Mouse (Mus musculus): ENCODE measurements around the gene Sh3pxd2a.
"Not testable (repeated sequence)": the region's sequence is repeated elsewhere in the genome, so short reads cannot be mapped to it uniquely, and the experiment has no call there.

The Sh3pxd2a gene

DNA sequence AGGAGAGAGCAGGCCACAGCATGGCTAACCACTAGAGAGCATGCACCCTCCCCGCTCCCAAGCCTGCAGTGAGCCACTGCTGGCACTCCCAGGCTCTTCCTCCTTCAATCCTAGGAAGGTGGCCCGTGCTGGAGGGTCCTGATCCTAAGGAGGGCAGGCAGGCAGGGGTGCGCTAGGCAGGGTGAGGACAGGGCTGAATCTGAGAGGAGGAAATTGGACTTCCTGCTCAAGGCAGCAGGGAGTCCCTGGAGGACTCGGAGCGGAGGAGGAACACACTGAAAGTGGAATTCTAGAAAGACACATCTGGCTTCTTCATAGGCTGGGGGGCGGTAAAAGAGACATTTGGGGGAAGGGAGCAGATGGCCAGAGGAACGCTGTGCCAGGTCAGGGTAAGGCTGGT, 55.5 kb downstream of the Sh3pxd2a start:
- DNase-seq (ENCODE audit: low spot score in 2 of 2) = no peak

DNA sequence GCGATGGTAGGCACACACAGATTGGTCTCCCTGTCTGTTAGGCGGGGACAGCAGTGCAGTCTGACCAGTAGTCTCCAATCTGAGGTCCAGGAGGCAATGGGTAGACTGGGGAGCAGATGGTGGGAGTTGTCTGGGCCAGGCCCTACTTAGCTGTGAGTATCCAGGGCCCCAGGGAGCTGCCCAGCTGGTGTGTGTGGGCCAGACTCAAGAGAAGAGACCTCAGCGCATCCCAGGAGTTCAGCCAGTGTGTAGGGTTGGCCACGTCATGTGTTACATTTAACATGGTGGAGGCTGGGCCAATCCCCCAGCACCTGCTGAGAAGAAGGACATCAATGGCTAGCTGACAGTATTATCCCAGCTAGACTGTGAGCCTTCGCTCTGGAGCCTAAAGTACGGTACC, 56.9 kb downstream of the Sh3pxd2a start:
- no peak for DNase-seq (ENCODE audit: low spot score in 2 of 2)

DNA sequence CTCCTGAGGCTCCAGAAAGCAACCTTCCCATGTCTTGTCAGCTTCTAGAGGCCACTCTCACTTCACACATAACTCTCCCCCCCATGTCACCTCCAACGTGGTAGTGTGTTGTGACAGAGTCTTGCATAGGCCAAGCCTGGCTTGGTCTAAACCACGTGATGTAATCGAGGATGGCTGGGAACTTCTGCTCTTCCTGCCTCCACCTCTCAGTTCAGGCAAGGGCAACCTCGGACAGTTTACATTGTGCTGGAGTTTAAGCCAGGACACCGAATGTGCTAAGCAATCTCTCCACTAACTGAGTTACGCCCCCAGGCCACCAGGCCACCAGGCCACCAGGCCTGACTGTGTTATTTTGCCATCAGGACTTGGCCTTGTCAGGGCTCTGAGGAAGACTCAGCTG, 57.7 kb downstream of the Sh3pxd2a start:
- DNase-seq (ENCODE audit: low spot score in 2 of 2) = no peak

DNA sequence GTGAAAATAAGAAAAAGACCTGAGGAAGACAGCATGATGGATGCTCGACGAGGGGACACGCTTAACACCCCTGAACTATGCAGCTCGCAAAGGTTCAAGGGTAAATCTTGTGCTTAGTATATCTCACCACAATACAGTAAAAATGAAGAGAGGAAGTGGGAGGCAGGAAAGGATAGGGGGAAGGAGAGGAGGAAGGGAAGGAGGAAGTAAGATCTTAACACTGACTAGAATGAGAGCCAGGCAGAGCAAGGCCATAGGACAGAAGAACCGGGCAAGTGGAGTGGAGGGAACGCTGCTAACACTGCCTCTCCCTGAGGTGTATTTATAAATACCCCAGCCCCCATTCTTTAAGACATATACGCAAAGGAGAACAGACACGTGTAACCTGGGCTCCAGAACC, 58.7 kb downstream of the Sh3pxd2a start:
- no peak for DNase-seq (ENCODE audit: low spot score in 2 of 2)

DNA sequence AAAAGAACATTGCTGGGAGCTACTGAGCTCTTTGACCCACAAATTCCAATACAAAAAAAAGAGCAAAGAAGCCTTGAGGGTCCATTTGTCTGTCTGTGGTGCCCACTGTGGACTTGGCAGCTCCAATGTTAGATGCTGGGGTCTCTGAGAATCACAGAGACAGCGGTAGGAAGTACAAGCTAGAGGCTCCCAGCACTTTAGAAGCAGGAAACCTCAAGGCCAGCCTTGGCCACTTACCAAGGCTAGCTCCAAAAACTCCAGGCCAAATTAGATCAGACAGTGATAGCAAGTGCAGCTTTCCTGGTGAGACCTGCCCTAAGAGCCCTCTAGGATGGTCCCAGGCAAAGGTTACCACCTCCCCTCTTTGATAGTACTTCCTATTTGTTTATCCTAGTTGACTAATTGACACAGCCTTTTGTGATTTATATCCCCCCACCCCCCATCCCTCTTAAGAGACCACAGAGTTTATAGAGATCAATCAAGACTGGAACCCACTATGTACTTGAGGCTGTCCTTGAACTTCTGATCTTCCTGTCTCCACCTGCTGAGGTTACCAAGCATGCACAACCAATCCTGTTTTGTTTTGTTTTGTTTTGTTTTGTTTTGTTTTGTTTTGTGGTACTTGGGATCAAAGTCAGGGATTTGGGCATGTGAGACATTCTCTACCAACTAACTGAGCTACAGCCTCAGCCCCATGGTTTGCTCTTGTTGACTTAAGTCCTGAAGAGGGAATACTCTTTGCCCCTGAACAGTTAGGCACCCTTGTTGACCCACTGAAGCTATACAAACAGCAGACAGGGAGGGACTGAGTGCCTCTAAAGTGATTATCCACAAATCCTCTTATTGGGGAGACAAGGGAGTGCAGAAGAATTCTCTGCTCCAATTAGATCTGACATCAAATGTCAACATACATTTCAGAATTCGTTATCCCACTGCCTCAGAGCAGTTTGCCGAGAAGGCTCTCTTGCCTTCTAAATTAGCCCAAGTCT, 60.5 kb downstream of the Sh3pxd2a start:
- no peak for DNase-seq (ENCODE audit: low spot score in 2 of 2)

DNA sequence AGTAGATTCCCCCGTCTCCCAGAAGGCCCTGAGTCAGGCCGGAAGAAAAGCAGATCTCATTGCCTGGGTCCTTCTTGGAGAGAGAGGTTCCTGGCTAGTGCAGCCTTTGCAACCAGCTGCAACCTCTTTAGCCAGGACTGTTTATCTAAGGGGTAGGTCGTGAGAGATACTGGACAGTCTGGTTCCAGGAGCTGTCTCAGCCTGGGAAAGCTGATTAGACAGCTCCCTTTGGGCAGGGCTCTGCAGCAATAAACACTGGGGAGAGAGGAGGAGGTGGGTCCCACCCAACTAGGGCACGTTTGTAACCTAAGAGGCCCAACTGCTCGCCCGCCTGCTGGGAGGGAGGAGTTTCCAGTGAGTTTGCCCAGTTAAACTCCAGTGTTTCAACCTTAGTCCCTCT, 61.2 kb downstream of the Sh3pxd2a start:
- DNase-seq (ENCODE audit: low spot score in 2 of 2) = peak; percentile 41 to 79

DNA sequence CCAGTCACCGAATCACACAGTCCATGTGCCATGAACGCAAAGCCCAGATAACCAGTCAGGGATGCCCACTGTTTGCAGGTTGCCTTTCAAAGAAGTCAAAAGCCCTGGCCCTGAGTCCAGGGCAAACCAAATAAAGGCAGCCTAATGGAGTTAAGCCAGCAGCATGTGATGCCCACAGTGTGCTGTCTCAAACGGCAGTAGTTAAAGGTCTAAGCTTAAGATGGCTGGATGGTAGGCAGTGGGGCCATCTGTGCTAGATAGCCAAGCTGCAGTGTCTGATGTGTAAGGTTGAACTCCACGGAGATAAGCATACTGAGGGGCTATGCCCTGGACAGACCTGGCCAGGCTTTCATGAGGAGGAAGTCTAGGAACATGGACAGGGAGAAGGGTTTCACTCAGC, 61.7 kb downstream of the Sh3pxd2a start:
- DNase-seq (ENCODE audit: low spot score in 2 of 2) = no peak

DNA sequence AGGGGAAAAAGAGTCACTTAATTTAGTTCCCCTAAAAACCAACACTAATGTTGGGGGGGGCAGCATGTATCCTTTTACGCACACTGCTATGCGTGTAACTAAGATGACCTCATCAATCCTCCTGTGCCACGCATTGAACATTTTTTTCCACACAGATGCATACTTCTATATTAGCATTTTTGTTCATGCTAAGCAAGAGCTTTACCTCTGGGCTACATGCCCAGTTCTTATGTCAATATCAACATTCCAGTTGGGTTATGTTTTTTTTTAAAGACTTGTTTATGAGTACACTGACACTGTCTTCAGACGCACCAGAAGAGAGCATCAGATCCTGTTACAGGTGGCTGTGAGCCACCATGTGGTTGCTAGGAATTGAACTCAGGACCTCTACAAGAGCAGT, 64.5 kb downstream of the Sh3pxd2a start:
- DNase-seq (ENCODE audit: low spot score in 2 of 2) = no peak

DNA sequence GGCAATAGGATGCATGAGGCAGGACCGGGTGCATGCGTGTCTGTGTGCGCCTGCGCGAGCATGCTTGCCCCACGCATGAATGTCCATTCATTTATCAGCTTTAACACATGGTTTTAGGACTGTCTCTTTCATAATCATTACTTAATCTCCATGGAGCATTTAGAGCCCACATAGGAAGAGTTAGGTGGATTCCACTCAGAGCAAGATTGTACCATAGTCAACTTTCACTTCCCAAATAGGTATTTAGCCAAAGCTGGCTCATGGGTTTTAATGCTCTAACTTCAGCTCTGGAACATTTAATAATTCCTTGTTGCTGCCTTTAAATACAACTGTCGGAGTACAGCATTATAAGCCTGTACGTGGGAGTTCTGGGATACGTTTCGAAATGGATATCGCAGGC, 65.2 kb downstream of the Sh3pxd2a start:
- no peak for DNase-seq (ENCODE audit: low spot score in 2 of 2)

DNA sequence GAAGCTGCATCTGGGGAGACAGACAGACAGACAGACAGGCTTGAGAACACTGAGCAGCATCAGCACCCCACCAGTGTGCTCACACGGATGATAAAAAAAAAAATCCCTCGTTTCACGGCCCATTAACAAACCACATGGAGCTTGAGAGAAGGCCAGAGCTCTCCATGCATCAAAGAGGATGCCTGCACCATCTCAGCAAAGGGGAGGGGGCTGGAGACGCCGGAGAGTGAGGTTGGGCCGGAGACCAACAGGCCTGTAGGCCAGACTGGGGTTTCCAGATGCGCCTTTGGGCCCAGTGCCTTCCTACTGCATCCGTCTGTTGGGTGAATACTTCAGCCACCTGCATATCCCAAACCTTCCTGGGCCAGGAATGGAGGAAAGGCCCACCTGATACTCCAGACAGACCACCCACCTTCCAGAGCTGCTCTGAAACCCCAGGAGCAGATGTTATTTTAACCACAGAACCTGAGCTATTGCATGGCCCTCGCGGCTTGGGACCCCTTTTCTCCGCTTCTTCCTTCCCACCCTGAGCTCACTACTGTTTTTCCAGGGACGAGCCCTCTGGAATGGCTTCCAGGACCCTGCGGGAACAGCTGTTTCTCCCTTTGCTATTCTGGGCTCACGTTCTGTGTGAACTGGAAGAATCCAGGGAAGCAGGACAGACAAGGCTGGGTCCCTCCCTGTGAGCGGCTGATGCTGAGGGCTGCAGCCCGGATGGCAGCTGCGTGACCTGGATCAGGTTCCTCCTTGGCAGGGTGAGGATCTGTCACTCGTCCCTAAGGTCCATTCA, 66.1 kb downstream of the Sh3pxd2a start:
- no peak for DNase-seq (ENCODE audit: low spot score in 2 of 2)

DNA sequence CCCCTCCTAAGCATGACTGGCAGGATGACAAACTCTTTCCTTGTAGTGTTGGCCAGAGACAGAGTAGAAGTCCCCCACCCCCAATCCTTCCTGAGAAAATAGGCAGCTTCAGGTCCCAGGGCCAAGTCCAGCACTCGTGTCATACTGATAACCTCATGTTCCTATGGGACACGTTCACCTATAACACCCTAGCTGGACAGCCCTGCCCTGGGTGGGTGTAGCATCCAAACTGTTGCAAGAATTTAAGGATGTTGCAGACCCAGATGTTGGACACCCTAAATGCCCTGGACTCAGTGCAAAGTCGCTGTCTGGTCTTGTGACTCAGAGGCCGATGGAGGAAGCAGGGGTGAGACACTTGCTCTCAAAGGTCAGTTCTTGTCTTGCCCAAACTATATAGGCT, 68.9 kb downstream of the Sh3pxd2a start:
- DNase-seq (ENCODE audit: low spot score in 2 of 2) = no peak

DNA sequence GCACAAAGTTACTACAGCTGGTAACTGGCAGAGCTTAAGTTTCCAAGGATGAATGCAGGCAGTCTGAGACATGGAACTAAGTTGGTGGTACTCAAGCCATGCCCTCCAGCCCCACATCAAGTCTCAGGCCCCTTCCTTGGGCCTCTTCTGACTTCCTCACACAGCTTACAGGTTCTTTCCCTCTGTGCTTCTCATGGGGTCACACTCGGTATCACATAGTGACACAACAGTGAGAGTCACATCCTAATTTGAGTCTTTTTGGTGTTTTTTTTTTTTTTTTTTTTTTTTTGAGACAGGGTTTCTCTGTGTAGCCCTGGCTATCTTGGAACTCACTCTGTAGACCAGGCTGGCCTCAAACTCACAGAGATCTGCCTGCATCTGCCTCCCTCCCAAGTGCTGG, 69.4 kb downstream of the Sh3pxd2a start:
- not testable (repeated sequence) for DNase-seq (ENCODE audit: low spot score in 2 of 2)

DNA sequence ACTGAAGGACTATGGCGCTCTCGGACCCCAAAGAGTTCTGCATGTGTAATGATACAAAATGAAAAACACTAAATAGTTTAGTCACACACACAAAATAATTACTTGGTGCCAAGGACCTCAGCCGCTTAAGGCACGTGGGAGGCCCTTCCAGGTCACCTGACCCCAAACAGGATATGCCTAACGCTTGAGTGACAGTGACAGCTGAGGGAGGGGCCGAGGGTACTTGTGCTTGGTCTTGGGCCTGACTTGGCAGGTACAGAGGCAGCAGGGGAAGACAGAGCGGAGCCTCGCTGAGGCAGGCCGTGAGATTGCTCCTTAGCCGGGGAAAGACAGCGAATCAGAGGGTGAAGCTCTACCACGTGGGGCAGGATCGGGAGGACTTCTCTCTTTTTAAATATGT, 73.3 kb downstream of the Sh3pxd2a start:
- DNase-seq (ENCODE audit: low spot score in 2 of 2) = no peak

DNA sequence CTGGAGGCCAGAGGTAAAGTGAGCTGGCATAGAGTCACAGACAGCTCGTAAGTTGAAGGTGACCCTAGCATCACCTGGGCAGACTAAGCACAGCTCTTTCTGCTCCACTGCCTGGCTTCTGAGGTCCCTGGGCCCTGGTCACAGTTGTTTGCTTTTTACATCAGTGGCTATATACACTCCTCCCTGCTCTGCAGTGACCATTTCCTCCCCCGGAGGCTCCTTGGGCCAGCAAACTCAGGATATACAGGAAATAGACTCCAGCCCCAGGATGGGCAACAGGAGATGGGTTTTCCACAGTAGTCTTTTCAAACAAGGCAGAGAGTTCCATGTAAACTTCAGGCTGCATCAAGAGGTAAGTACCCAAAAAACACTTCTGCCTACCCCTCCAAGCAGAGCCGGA, 76.3 kb downstream of the Sh3pxd2a start:
- no peak for DNase-seq (ENCODE audit: low spot score in 2 of 2)

DNA sequence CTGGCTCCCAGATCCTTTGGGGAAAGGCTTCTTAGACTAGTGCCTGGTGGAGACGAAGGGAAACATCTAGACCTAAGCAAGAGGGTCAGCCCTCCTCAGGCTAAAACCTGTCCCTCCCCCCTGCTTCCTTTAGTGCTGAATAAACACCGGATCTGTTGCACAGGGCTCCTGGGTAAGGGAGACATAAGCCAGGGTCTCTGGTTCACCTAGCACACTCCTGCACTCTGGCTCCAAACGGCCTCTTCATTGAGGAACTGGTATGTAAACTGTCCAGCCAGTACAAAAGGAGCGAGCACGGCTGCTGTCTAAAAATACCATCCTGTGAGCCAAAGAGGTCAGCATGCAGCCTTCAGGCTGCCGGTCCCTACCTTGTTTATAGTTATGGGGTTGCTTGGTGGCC, 76.8 kb downstream of the Sh3pxd2a start:
- no peak for DNase-seq (ENCODE audit: low spot score in 2 of 2)

DNA sequence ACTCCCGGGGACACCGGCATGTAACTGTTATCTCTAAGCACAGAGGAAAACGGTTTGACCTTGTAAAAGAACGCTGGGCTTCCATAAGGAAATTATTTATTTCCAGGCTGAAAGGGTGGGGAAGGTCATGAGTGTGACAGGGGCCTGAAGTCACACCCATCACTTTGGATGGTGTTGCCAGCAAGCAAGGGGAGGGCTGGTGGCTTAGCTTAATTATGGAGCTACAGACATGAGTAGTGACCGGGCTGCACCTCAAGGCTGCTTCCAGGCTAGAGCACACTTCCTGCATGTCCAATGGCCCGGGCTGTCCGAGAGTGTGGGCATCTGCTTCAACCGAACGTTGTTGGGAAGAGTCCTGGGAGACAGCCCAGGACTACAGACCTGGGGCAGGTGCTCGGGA, 78.2 kb downstream of the Sh3pxd2a start:
- DNase-seq (ENCODE audit: low spot score in 2 of 2) = no peak

DNA sequence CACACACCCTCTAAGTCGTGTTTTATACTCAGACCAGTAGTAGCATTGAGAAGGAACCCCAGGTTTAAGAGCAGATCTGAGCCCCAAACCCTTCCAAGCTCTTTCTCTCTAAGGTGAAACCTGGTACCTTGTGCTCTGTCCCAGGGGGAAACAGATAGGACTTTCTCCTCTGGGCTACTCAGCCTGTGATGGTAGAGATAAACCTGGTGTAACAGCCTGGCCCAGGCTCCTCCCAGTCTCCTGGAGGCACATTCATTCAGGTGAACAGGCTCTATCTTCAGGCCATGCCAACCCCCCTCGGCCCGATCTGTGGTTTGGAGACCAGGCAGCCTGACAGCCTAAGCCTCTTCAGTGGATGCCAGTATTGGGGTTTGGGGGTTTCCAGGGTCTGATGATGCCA, 79.6 kb downstream of the Sh3pxd2a start:
- no peak for DNase-seq (ENCODE audit: low spot score in 2 of 2)

DNA sequence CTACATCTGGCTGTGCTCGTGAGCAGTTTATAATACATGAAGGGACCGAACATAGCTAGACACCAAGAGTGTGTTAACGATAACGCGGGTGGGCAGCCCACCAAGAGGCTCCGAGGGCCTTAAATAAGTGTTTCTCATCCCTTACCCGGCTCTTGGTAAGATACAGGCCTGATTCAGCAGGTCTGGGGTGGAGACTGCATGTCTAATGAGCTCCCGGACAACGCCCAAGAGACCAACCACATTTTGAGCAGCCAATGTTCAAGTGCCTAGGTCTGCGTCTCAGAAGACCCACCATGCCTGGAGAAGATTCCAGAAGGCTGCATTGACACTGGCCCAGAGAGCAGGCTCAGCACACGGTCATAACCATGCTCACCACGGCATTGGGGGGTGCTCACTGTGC, 80.2 kb downstream of the Sh3pxd2a start:
- no peak for DNase-seq (ENCODE audit: low spot score in 2 of 2)

DNA sequence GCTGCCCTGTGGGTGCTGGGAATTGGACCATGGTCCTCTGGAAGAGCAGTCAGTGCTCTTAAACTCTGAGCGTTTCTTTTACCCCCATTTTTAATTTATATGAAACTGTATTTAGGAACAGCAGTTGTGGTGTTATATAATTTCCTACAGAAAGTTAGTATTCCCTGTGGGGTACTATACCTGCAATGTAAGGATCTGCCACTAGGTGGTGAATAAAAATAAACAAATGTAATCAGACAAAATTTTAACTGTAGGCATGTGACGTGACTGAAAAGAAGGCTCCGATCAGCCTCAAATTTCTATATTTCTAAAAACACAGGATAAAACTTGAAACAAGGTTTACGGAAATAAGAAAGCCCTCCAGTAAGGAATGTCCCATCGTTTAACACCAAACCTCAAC, 81.9 kb downstream of the Sh3pxd2a start:
- no peak for DNase-seq (ENCODE audit: low spot score in 2 of 2)

DNA sequence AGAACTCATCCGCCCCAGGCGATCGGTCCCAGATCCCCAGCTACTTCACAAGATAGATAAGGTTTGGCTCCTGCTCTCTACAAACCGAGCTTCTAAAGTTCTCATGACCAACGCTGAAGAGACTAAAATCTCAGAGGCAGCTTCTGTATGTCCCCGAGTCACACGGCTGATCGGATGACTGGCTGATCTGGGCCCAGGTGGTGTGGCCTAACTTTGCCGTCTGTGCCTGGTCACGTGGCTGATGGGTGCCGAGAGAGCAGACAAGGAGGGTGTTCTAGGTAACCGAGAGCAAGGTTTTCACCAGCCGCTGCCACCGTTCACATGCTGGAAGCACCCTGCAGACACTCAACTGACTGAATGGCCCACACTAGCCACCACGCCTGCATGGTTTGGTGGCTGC, 83.2 kb downstream of the Sh3pxd2a start:
- DNase-seq (ENCODE audit: low spot score in 2 of 2) = no peak

DNA sequence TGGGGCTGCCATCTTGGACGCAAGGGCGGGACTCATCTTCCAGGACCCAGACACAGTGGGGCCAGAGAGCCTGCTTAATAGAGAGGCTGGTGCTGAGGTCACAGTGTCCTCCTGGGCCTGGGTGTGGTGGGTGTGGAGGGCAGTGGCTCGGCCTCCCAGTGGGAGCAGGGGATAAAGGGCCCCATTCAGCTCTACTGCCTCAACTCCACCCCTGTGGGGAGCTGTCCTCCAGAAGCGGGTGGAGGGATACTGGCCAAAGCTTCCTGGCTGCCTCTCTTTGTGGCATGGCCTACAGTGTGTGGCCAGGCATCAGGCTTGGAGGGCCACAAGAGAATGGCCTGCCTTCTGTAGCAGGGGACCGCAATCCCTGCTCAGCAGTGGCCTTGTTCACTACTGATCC, 85.1 kb downstream of the Sh3pxd2a start:
- DNase-seq (ENCODE audit: low spot score in 2 of 2) = no peak

DNA sequence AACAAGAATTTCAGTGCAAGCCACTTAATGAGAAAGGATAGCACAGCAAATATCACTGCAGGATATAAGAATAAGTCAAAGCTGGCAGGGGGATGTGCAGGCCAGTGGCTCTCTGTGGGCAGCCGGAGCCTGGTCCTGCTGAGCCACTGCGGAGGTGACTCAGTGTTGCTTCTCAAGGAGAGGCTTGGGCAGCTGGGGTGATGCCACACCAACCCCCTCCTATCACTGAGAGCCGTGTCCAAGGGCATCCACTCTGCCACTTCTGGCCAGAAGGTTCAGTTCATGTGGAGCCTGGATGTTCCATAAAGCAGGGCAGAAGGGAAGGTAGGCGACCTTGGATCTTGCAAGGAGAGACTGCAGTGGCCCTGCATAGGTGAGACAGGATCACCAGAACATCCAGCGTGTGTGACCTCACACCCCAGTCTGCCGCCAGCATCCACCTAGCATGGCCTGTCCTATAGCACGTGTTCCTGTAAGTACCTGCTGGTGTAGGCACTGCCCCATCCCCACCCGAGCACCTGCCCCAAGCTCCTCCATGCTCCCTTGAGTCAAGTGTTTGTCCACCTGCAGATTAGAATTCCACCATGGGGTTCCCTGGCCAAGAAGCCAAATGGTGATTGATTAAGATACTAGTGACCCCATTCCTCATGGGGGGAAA, 89.2 kb downstream of the Sh3pxd2a start:
- DNase-seq (ENCODE audit: low spot score in 2 of 2) = no peak
